Mouse (Mus musculus) hindbrain, embryonic 14.5 days (tissue): ENCODE results near the gene Rab40c. TPM values are rescaled to one million over a fixed set of nuclear protein-coding genes. Genes with fewer than 3 reads are reported as not detected.

ENCODE experiments used
- ATAC-seq: fragments of 200-750 bp; cut with Nextera tagmentation; 2 replicates; pipeline ENCODE4 v1.8.0; 2017; ENCODE audit warnings: moderate number of reproducible peaks, mild to moderate bottlenecking, moderate TSS enrichment, moderate library complexity; ENCODE audit not compliant: low FRiP score
- DNase-seq: peaks from one replicate; pipeline ENCODE4 v3.0.0-alpha.2; 2015; ENCODE audit warnings: low spot score
- H3K27ac ChIP-seq: fragments of 300-500 bp; sonication (generic); 2 replicates; pipeline ENCODE4 v1.5.1; 2014; ENCODE audit warnings: mild to moderate bottlenecking, moderate library complexity
- H3K27me3 ChIP-seq: fragments of 300-500 bp; sonication (generic); 2 replicates; pipeline ENCODE4 v1.6.1; 2014; ENCODE audit warnings: mild to moderate bottlenecking, low read length, mixed read lengths; ENCODE audit not compliant: control insufficient read depth, insufficient read depth
- H3K36me3 ChIP-seq: fragments of 300-500 bp; sonication (generic); replicated peaks from 2 replicates; pipeline ENCODE4 v1.6.1; 2014; ENCODE audit not compliant: control insufficient read depth, insufficient read depth
- H3K4me1 ChIP-seq: fragments of 300-500 bp; sonication (generic); replicated peaks from 2 replicates; pipeline ENCODE4 v1.6.1; 2014; ENCODE audit warnings: antibody characterized with exemption, low read length, mixed read lengths; ENCODE audit not compliant: control insufficient read depth, insufficient read depth
- H3K4me2 ChIP-seq: fragments of 300-500 bp; sonication (generic); replicated peaks from 2 replicates; pipeline ENCODE4 v1.6.1; 2014; ENCODE audit warnings: mild to moderate bottlenecking, moderate library complexity
- H3K4me3 ChIP-seq: fragments of 300-500 bp; sonication (generic); replicated peaks from 2 replicates; pipeline ENCODE4 v1.5.1; 2014; ENCODE audit warnings: mild to moderate bottlenecking, low read length
- H3K9ac ChIP-seq: fragments of 300-500 bp; sonication (generic); 2 replicates; pipeline ENCODE4 v1.6.1; 2014
- H3K9me3 ChIP-seq: fragments of 300-500 bp; sonication (generic); 2 replicates; pipeline ENCODE4 v1.6.1; 2016; ENCODE audit warnings: low read length; ENCODE audit not compliant: control insufficient read depth
- WGBS: fragments of 180-500 bp; shearing (Covaris S2); extraction: QIAGEN DNeasy Blood & Tissue Kit; methylation state at CpG from one replicate; pipeline ENCODE4 v1.1.7; 2014; 5-methylcytosine and 5-hydroxymethylcytosine counted together
- polyA plus RNA-seq: library from polyadenylated mRNA; unstranded; fragments of >200 nt; fragmentation: Nextera tagmentation; extraction: Ambion mirVana; gene quantifications from 2 replicates; pipeline ENCODE4 v1.2.1, GENCODE M21; 2014

Gene Rab40c
- polyA plus RNA-seq, 1 experiment from 2014 or later: 28.1 TPM

GRCm38 (mm10) chr17:25867836-25868600, 51.5 kb downstream of the Rab40c start:
- H3K27me3 ChIP-seq: no peaks in the 10 kb centered on the region
- H3K36me3 ChIP-seq: no peaks in the 10 kb centered on the region
- WGBS: 1% methylated on average over 41 of the region's 42 CpGs
- H3K9ac ChIP-seq: peak overlapping the region; percentile 70
- ATAC-seq (no peak; the same call in 1 of the 2 replicates), DNase-seq (no peak)
- no peaks in the 10 kb centered on the region for H3K9me3 ChIP-seq
- peak overlapping the region; percentile 72 for H3K4me3 ChIP-seq
- peaks cover 12% of the 10 kb centered on the region for H3K4me1 ChIP-seq
- peak overlapping the region; percentile 92 for H3K4me2 ChIP-seq
- H3K27ac ChIP-seq: 0 out of 2 replicates have a peak overlapping the region, but pooled peaks have one; percentile 10

- H3K9ac ChIP-seq: peak overlapping the region; percentile 70; the same call in 1 of the 2 replicates
- 20% methylated on average over 7 of the region's 7 CpGs for WGBS
Observed at GRCm38 (mm10) chr17:25867509-25867835, 52.1 kb downstream of the Rab40c start.

GRCm38 (mm10) chr17:25866172-25866571, 53.4 kb downstream of the Rab40c start:
- DNase-seq (no peak), ATAC-seq (no peak)
- Histone ChIP-seq H3K9ac (no peak overlapping the region), H3K27me3 (no peaks in the 10 kb centered on the region), H3K4me3 (no peak overlapping the region), H3K36me3 (no peaks in the 10 kb centered on the region), H3K9me3 (no peaks in the 10 kb centered on the region), H3K27ac (no peak overlapping the region), H3K4me1 (peaks cover 18% of the 10 kb centered on the region), H3K4me2 (no peak overlapping the region)
- WGBS: 96% methylated on average over 3 of the region's 3 CpGs

More at GRCm38 (mm10) chr17:25867509-25867835, 52.1 kb downstream of the Rab40c start:
- H3K27ac ChIP-seq: no peak overlapping the region
- H3K4me3 ChIP-seq: peak overlapping the region; percentile 72
- H3K4me2 ChIP-seq: peak overlapping the region; percentile 92
- H3K9me3 ChIP-seq: no peaks in the 10 kb centered on the region
- no peaks in the 10 kb centered on the region for H3K36me3 ChIP-seq
- H3K27me3 ChIP-seq: no peaks in the 10 kb centered on the region
- no peak for DNase-seq
- ATAC-seq: no peak
- H3K4me1 ChIP-seq: peaks cover 12% of the 10 kb centered on the region

GRCm38 (mm10) chr17:25865288-25865687, 54.2 kb downstream of the Rab40c start:
- Histone ChIP-seq H3K9me3 (no peaks in the 10 kb centered on the region), H3K27me3 (no peaks in the 10 kb centered on the region), H3K4me3 (no peak overlapping the region), H3K4me1 (peaks cover 26% of the 10 kb centered on the region), H3K36me3 (no peaks in the 10 kb centered on the region), H3K27ac (no peak overlapping the region), H3K4me2 (no peak overlapping the region), H3K9ac (no peak overlapping the region)
- ATAC-seq (no peak), DNase-seq (no peak)
- WGBS: 90% methylated on average over 11 of the region's 11 CpGs

GRCm38 (mm10) chr17:25864311-25864710, 55.2 kb downstream of the Rab40c start:
- Histone ChIP-seq H3K27me3 (no peaks in the 10 kb centered on the region), H3K4me2 (no peak overlapping the region)
- no peak for ATAC-seq

GRCm38 (mm10) chr17:25863681-25864080, 55.8 kb downstream of the Rab40c start:
- Histone ChIP-seq H3K36me3 (no peaks in the 10 kb centered on the region), H3K9ac (no peak overlapping the region), H3K4me1 (peaks cover 21% of the 10 kb centered on the region), H3K27ac (no peak overlapping the region), H3K4me2 (no peak overlapping the region), H3K27me3 (no peaks in the 10 kb centered on the region), H3K9me3 (no peaks in the 10 kb centered on the region), H3K4me3 (no peak overlapping the region)
- DNase-seq (no peak), ATAC-seq (no peak)
- 90% methylated on average over 6 of the region's 6 CpGs for WGBS

More at GRCm38 (mm10) chr17:25864311-25864710, 55.2 kb downstream of the Rab40c start:
- Histone ChIP-seq H3K9me3 (no peaks in the 10 kb centered on the region), H3K36me3 (no peaks in the 10 kb centered on the region), H3K4me3 (no peak overlapping the region), H3K27ac (no peak overlapping the region), H3K9ac (no peak overlapping the region), H3K4me1 (peaks cover 26% of the 10 kb centered on the region)
- 92% methylated on average over 14 of the region's 14 CpGs for WGBS
- no peak for DNase-seq

GRCm38 (mm10) chr17:25861704-25862612, 57.6 kb downstream of the Rab40c start:
- Histone ChIP-seq H3K36me3 (no peaks in the 10 kb centered on the region), H3K4me2 (peak overlapping the region; percentile 94), H3K27ac (peak overlapping the region; percentile 90), H3K4me3 (peak overlapping the region; percentile 68), H3K9me3 (no peaks in the 10 kb centered on the region), H3K9ac (peak overlapping the region; percentile 83), H3K27me3 (no peaks in the 10 kb centered on the region), H3K4me1 (peaks cover 14% of the 10 kb centered on the region)
- 13% methylated on average over 6 of the region's 6 CpGs for WGBS
- no peak for DNase-seq
- no peak; the same call in 1 of the 2 replicates for ATAC-seq

- WGBS: 4% methylated on average over 61 of the region's 65 CpGs
- Histone ChIP-seq H3K9me3 (no peaks in the 10 kb centered on the region), H3K27ac (peak within 1 kb of the TSS; percentile 90), H3K27me3 (no peaks in the 10 kb centered on the region), H3K36me3 (no peaks in the 10 kb centered on the region), H3K4me1 (peaks cover 14% of the 10 kb centered on the region), H3K4me3 (peak within 1 kb of the TSS; percentile 68), H3K4me2 (peak within 1 kb of the TSS; percentile 94), H3K9ac (peak within 1 kb of the TSS; percentile 83)
- DNase-seq (peak; percentile 95), ATAC-seq (peak; percentile 93)
Observed at GRCm38 (mm10) chr17:25860832-25861703, 58.5 kb downstream of the Rab40c start, which contains the start of gene Wdr90. Gene Wdr90 (minus strand): TSS chr17:25861501.
